Mouse (Mus musculus): ENCODE measurements at regions not wholly inside any gene's neighbourhood (a gene's known extent, or its start where the extent isn't known, plus 50 kb on each side); places are given as distances from the start of the nearest gene placed in this dataset.

DNA sequence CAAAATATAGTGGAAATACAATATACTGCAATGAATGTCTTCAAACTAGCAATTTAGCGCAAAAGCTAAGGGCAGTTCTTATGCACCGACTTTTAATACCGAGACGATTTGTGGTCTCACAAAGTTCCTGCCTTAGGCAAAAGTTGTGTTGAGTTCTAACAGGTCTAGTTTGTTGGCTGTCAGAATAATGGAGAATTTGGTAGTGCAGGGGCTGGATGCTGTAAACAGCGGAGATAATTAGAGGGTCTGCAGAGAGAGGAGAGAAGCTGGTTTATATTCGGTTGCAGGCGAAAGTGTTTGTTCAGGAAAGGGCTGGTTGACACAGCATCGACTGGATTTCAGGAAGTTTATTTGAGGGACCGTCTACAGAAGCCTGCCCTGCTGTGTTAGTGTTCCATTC is 339.7 kb upstream of the Nr2f2 start:
- TF ChIP-seq CTCF (IDR thresholded peaks at IDR 0.05; ENCODE audit: insufficient read depth, low read depth, low read length), result no peak
- TF ChIP-seq POLR2A (IDR thresholded peaks at IDR 0.05; ENCODE audit: insufficient read depth, low read depth, low read length), result no peak
